Mouse (Mus musculus) spleen, embryonic (tissue): ENCODE measurements around the gene Tcte2.

Experiments used
- CTCF ChIA-PET: fragments of 350-600 bp; sonication (Branson Sonifier 250); formaldehyde crosslinking; loops from one replicate; lab custom pipeline; 2022; lab: Charles Lee

Gene Tcte2

DNA sequence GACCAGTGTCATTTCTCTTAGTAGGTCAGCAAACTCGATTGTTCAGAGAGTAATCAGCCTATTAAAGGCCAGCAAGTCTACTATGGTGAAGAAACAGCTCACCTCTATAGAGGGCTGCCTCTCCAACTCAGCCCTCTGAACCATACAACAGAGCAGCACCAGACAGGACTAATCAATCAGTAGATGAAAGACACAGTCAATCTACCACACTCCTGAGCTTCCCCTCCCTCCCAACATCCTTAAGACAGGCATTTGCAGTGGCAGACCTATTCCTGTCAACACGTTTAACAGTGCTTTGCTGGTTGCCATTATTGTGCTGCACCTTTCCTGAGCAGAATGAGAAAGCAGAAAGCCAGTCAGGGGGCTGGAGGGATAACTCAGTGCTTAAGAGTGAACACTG lies 16.3 kb downstream of the Tcte2 start:
- CTCF ChIA-PET: interaction anchor here (0.6 kb wide), 1 partner anchor 66 kb away, joined by 3 read pairs; no protein-coding TSS in a partner anchor

- CTCF ChIA-PET: interaction anchor here (0.6 kb wide), 1 partner anchor 65 kb away, joined by 3 read pairs; no protein-coding TSS in a partner anchor
Observed at GRCm38 (mm10) chr17:13744824-13745223, 16.8 kb downstream of the Tcte2 start.

- CTCF ChIA-PET: no interaction called here
Observed at GRCm38 (mm10) chr17:13744219-13744618, 17.4 kb downstream of the Tcte2 start.

DNA sequence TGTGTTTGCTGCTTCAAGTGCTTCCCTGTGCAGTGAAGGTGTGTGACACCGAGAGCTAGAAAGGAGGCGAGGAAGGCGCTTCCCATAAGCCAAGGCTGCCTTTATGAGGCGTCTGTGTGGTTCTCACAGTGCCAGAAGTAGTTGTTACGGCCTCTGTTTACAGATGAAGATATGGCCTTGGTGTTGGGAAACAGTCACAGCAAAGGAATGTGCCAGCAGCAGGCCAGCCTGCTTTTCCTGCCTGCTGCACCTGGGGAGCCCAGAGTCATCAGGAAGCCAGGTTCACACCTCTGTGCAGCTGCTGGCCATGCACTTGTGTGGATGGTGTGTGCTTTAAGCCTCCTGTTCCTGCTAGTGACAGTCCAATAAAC lies 17.9 kb downstream of the Tcte2 start:
- CTCF ChIA-PET: no interaction called here

DNA sequence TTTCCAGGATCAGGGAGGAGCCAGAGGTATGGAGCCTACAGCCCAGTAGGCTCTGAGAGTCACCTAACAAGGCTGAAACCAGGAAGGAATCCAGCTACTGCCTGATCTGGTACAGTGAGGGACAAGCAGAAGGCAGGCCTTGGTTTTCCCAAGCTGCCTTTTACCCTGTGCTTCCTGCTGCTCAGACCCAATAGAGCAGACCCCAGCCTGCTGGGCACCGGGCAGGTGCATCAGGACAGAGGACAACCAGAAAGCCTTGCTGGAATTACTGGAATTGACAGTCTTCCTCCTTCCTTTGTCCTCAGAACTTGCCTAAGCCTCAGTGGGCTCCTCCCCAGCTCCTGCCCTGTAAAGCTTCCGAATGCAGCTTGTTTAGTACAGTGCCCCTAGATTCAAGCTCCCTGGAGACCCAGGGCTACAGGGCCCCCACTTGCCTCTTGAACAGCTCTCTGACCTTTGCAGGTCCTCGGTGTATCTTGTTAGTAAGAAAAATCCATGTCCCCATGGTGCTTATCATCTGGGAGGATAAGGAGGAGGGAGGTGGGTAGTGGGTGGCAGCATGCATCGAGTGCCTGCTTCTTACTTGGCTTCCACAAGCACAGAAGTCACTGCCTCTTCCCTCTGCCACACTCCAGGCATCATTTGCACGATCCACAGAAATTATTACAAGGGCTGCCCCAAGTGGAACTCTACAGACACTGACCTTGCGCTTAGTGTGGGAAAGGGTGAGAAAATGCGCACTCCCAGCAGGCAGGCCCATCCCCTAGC lies 18.5 kb downstream of the Tcte2 start:
- CTCF ChIA-PET: interaction anchor here (1.0 kb wide), 1 partner anchor 17 kb away, joined by 3 read pairs; no protein-coding TSS in a partner anchor

- CTCF ChIA-PET: interaction anchor here (1.0 kb wide), 1 partner anchor 17 kb away, joined by 3 read pairs; no protein-coding TSS in a partner anchor
Observed at GRCm38 (mm10) chr17:13742334-13742733, 19.3 kb downstream of the Tcte2 start.

DNA sequence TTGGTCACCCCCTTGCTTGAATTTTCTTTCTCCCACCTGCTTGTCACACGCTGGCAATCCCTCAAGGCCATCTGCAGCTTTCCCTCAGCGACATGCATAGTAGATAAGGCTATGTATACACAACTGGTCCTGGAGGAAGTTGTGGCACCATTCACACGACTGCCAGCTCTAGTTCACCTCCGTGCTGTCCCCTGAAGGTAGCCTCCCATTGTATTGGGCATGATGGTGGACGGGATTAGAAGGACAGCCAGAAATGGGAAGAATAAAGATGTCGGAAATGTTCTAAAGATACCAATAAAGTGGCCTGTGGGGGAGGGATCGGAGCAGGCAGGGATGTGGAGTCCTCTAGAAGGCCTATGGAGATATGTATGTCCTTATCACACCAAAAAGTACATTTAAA lies 20.0 kb downstream of the Tcte2 start:
- CTCF ChIA-PET: no interaction called here

DNA sequence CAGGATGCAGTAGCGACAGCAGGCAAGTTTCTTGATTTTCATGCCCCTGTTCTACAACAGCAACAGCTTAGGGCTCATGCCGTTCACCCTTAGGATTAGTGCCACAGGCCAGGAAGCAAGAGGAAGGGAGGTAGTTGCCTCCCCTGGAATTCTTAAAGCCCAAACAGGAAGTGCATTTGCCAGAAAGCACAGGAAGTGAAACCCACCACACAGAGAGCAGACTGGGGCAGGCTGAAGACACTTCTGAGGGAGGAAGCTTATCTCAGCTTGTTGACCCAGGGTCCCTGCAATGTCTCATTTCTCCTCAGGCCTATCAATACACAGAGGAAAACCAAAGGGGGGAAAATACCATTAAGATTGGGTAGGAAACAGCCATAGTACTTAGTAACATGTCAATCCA lies 20.8 kb downstream of the Tcte2 start:
- CTCF ChIA-PET: no interaction called here

DNA sequence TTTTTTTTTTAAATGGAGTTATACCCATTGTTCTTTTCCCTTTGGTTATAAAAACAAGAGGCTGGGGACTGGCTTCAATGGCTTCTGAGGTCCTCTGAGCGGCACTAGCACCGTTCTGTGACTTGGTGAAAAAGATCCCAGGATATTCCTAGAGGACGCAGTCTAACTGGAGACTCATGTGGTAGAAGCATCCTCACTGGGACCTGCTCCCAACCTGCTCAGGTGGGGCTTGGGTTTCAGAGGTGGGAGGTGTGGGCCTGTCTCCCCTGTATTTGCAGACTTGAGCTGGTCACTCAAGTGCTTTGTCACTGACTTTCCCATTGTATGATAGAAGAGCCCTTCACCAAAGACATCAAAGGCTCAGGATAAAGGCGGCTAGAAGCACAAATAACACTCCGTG lies 21.6 kb downstream of the Tcte2 start:
- CTCF ChIA-PET: no interaction called here

DNA sequence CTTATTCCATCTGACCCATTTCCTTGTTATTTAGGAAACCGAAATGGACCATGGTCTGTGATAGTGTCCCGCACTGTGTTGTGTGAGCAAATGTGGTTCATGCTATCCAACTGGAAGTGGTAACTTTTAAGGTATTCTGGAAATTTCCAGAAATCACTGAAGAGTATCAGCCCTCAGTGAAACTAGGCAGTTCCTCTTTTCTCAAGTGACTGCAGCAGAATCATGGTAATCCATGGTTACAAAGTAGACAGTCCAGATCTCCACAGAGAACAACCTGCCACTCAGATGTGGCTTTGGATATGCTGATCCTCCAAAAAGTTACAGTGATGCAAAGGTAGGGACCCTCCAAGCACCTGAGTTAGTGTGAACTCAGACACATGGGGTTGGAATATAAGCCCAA lies 22.7 kb downstream of the Tcte2 start:
- CTCF ChIA-PET: no interaction called here

DNA sequence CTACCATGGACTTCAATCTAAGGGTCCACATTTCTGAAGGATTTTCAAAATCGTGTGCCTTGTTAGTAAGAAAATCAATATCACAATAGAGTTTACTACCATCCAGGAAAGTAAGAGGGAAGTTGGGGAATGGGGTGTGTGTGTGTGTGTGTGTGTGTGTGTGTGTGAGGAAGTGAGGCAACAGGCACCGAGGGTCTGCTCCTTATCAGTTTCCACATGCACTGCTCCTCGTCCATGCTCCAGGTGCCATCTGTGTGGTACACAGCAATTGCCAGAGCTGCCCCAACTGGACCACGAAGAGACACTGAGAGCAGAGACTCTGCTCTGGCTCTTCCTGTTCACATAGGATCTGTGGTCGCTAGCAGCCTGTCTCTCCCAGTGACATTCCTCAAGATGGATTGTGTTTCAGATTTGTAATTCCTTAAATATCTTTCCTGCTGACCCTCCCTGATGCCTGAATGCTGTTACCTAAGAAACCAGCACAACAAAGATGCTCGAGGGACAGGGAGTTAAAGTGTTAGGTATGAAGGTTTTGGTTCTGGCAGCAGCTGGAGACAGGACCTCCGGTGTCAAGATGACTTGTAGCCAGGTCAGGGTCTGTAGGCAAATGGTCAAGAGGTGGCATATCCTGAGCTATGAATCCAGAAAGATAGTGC lies 23.4 kb downstream of the Tcte2 start:
- CTCF ChIA-PET: no interaction called here

DNA sequence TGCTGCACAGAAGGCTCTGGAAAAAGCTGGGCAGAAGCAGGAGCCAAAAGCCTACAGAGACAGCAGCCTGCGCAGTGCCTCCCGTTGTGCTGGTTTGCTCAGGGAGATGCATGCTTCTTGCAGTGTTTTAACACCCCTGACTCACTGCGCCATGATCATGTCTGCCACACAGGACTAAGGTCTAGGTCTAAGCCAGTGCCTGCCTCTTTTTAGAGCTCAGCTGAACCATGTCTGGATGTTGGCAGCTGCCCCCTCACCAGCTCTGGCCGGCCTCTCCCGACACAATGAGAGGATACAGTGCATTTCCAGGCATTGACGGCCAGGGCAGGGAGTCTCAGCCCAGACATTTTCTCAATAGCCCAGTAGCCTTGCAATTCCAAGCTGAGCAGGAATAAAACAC lies 24.3 kb downstream of the Tcte2 start:
- CTCF ChIA-PET: no interaction called here

- CTCF ChIA-PET: no interaction called here
Observed at GRCm38 (mm10) chr17:13735803-13736282, 25.8 kb downstream of the Tcte2 start.

GRCm38 (mm10) chr17:13735057-13735456 lies 26.6 kb downstream of the Tcte2 start:
- CTCF ChIA-PET: no interaction called here

- CTCF ChIA-PET: no interaction called here
Observed at GRCm38 (mm10) chr17:13733971-13734370, 27.7 kb downstream of the Tcte2 start.

GRCm38 (mm10) chr17:13732685-13733084 lies 28.9 kb downstream of the Tcte2 start:
- CTCF ChIA-PET: no interaction called here

DNA sequence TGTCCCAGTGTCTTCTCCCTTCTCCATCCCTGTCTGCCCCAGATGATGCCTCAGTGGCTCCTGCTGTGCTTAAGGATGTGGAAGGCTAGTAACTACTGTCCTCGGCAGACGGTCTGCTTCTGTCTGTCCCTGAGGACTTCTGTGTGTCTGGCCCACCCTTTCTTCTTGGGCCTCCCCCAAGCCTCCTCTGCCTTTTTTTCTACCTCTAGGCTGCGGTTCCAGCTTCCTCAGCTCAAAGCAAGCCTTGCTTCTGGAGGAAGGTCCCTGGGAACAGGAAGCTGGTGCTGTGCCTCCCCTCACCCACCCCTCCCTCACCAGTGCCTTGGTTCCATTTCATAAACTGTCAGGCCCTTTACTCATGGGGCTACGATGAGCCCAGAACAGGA lies 29.9 kb downstream of the Tcte2 start:
- CTCF ChIA-PET: no interaction called here

DNA sequence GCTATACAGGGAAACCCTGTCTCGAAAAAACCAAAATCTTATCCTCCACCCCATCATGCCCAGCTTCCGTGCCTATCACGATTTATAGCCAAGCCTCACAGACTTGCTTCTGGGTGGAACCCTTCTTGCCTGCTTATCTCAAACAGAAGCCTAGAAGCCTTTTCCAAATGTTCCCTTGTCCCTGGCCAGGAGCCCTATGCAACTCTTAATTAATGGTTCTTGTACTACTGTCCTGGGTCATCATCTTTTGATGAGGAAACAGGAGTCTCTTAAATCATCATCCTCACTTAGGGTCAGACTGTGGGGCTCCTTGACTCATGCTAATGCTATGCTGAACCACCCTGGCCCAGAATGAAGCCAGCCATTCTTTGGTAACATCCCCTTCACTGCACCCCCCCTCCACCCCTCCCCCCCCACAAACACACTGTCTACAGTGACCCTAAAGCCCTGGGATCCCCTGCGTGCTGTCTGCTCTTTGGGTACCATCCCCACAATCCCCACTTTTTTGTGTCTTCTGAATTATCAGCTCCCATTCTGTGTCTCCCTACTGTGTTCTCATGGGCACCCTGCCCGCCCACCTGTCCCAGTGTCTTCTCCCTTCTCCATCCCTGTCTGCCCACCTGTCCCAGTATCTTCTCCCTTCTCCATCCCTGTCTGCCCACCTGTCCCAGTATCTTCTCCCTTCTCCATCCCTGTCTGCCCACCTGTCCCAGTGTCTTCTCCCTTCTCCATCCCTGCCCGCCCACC lies 30.5 kb downstream of the Tcte2 start:
- CTCF ChIA-PET: no interaction called here

DNA sequence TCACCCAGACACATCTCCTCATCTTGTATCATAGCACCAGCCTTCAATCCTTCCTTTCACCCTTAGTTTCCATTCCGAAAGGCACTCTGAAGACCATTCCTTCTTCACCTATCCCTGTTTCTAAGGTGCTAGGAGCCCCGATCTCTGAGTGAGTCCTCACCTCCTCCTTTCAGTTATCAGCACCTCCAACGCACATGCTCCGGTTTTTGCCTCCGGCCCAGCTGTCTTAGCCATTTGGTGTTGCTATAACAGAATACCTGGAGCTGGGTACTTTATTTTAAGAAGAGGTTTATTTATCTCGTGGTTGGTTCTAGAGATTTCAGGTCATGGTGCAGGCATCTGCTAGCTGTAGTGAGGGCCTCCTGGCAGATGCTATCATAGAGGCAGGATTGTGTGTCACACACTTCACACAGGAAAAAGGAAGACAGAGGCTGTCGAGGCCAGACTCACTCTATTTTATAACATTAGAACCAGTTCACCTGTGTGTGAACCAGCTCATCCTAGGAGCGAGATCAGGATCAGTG lies 34.7 kb downstream of the Tcte2 start:
- CTCF ChIA-PET: no interaction called here

GRCm38 (mm10) chr17:13725004-13725550 lies 36.5 kb downstream of the Tcte2 start:
- CTCF ChIA-PET: no interaction called here

DNA sequence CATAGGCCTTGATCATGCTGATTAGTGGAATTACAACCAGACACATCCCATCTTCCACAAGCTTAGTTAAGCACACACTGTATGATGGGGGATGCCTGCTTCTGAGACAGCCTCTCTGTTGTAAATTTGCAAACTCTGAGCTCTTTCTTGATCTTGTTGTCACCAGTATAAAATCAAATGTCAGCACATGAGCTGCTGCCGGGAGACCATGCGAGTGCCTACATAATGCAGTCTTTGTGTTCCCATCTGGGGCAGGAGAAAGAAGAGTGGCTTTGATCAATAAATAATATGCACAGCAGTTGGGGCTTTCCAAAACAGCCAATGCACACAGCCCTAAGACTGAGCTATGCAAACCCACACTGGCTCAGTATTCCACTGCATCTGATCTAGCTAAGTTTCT lies 39.2 kb downstream of the Tcte2 start:
- CTCF ChIA-PET: no interaction called here

GRCm38 (mm10) chr17:13721372-13721771 lies 40.3 kb downstream of the Tcte2 start:
- CTCF ChIA-PET: no interaction called here
